Mouse (Mus musculus): Measurements from ENCODE around the gene Rtn4r. TPM values are rescaled to one million over a fixed set of nuclear protein-coding genes. Genes with fewer than 3 reads are reported as not detected.

Gene Rtn4r
- polyA plus RNA-seq, 1 experiment from 2014 or later: 1.1 TPM

DNA sequence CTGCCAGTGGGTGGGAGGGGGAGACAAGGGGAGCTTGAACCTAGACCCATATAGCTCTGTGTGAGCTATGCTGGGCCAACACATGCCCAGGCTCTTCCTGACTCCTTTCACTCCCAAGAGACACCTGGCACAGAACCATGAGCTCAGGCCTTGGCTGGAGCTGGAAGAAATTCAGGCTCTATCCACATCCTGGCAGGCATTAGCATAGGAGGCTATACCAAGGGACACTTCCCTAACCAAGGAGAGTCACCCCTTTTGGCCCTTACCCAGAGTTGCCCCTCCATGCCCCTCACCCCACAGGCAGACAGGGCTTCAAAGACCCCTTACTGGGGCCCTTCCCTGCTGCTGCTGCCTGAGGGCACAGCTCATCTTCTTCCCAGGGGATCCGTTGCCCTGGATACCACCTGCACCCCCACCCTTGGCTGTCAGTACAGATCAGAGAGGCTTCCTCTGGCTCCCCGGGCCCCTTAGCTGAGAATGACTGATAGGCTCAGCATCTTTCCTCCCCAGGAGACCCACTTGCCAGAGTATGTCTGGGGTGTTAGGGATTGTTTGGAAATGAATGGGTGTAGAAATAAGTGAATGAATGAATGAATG is 37.3 kb downstream of the Rtn4r start:
- no peak for ATAC-seq (replicated peaks; ENCODE audit: insufficient number of reproducible peaks, low FRiP score, low TSS enrichment, low read depth)

DNA sequence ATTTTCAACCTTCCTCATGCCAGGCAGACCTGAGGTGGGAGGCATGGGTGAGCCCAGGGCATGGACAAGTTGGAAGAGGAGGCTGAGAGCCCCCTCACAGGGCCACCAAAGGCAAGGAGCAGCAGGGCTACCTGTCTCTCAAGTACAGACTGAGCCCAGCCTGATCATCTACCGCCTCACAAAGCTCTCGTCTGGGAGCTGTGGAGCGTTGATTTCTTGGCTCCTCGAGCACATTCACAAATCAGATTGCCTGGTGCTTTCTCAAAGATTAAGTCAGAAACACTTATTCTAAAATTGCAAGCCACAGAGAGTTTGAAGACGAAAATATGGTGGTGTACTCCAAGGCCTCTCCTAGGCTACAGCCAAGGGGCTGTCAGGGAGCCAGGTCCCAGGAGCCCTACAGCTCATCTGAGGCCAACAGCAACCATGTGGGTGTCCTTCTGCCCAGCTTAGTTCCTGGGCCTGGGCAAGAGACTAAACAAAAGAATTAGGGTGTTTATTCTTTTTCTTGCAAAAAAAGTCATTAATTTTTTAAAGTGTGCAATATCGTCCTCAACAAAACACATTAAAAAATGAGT is 39.3 kb downstream of the Rtn4r start:
- DNase-seq (ENCODE audit: low spot score) (no peak), ATAC-seq (replicated peaks; ENCODE audit: insufficient number of reproducible peaks, low FRiP score, low TSS enrichment, low read depth) (no peak)
- H3K4me1 ChIP-seq (ENCODE audit: control insufficient read depth, insufficient read depth, low read length): no peaks in the 10 kb centered on the region
- no peak overlapping the region for H3K9ac ChIP-seq (replicated peaks; ENCODE audit: low read length)
- H3K4me3 ChIP-seq (ENCODE audit: low read depth, low read length): no peak overlapping the region
- no peak overlapping the region for H3K27ac ChIP-seq (replicated peaks; ENCODE audit: low read depth, low read length)
- H3K27me3 ChIP-seq (ENCODE audit: control insufficient read depth, insufficient read depth, low read length): no peaks in the 10 kb centered on the region
- no peaks in the 10 kb centered on the region for H3K9me3 ChIP-seq (replicated peaks; ENCODE audit: control insufficient read depth, low read length)
- H3K36me3 ChIP-seq (replicated peaks; ENCODE audit: control insufficient read depth, insufficient read depth, low read depth, low read length): no peaks in the 10 kb centered on the region
- H3K4me2 ChIP-seq (ENCODE audit: low read depth, low read length): no peak overlapping the region
- 82% methylated on average over 6 of the region's 6 CpGs for WGBS

More for the DNA sequence above, 37.3 kb downstream of the Rtn4r start:
- Histone ChIP-seq H3K4me1 (ENCODE audit: control insufficient read depth, insufficient read depth, low read length) (no peaks in the 10 kb centered on the region), H3K9me3 (replicated peaks; ENCODE audit: control insufficient read depth, low read length) (no peaks in the 10 kb centered on the region), H3K27ac (replicated peaks; ENCODE audit: low read depth, low read length) (no peak overlapping the region), H3K4me2 (ENCODE audit: low read depth, low read length) (no peak overlapping the region), H3K9ac (replicated peaks; ENCODE audit: low read length) (no peak overlapping the region), H3K36me3 (replicated peaks; ENCODE audit: control insufficient read depth, insufficient read depth, low read depth, low read length) (no peaks in the 10 kb centered on the region), H3K4me3 (ENCODE audit: low read depth, low read length) (no peak overlapping the region), H3K27me3 (ENCODE audit: control insufficient read depth, insufficient read depth, low read length) (no peaks in the 10 kb centered on the region)
- no peak for DNase-seq (ENCODE audit: low spot score)
- 26% methylated on average over 2 of the region's 2 CpGs for WGBS

DNA sequence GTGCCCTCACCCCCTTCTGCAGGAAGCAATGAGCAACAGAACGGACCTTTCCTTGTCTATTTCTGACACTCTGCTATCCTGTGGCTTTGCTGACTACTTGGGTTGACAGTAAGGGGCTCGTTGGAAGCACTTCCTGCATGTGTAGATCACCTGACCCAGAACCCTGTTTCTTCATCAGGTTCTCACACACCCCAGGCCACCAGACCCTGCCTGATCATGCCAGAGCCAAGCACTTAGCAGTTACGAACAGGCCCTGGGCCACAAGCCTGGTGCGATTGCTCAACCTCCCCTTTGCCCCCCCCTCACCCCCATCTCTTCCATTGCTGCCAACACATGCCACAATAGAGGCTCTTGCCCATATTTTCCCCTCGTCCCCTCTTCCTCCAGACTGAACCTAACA is 41.7 kb downstream of the Rtn4r start:
- no peaks in the 10 kb centered on the region for H3K9me3 ChIP-seq (replicated peaks; ENCODE audit: control insufficient read depth, low read length)
- DNase-seq (ENCODE audit: low spot score): no peak

DNA sequence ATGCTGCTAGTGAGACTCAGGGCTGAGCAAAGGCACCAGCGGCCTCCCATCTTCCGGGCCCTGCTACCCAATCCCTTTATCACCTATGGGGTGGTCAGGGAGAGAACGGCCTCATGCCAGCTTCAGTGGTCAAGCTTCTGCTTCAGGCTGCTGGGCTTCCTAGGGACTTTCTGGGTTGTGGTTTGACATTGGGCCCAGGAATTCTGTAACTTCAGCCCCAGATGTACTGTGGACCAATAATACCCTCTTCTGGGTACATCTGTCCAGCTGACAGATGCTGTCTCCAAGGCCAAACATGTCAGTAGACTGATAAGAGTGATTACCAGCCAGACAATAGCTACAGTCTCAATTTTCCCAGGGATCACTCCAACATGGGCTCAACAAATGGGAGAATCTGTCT is 42.3 kb downstream of the Rtn4r start:
- ATAC-seq (replicated peaks; ENCODE audit: insufficient number of reproducible peaks, low FRiP score, low TSS enrichment, low read depth) (no peak), DNase-seq (ENCODE audit: low spot score) (no peak)
- no peaks in the 10 kb centered on the region for H3K36me3 ChIP-seq (replicated peaks; ENCODE audit: control insufficient read depth, insufficient read depth, low read depth, low read length)
- WGBS: 78% methylated on average over 3 of the region's 3 CpGs
- H3K27ac ChIP-seq (replicated peaks; ENCODE audit: low read depth, low read length): no peak overlapping the region
- no peaks in the 10 kb centered on the region for H3K27me3 ChIP-seq (ENCODE audit: control insufficient read depth, insufficient read depth, low read length)
- H3K9ac ChIP-seq (replicated peaks; ENCODE audit: low read length): no peak overlapping the region
- no peak overlapping the region for H3K4me3 ChIP-seq (ENCODE audit: low read depth, low read length)
- H3K4me1 ChIP-seq (ENCODE audit: control insufficient read depth, insufficient read depth, low read length): no peaks in the 10 kb centered on the region
- no peak overlapping the region for H3K4me2 ChIP-seq (ENCODE audit: low read depth, low read length)
- no peaks in the 10 kb centered on the region for H3K9me3 ChIP-seq (replicated peaks; ENCODE audit: control insufficient read depth, low read length)

More for the DNA sequence above, 41.7 kb downstream of the Rtn4r start:
- Histone ChIP-seq H3K27ac (replicated peaks; ENCODE audit: low read depth, low read length) (no peak overlapping the region), H3K9ac (replicated peaks; ENCODE audit: low read length) (no peak overlapping the region), H3K4me3 (ENCODE audit: low read depth, low read length) (no peak overlapping the region), H3K4me2 (ENCODE audit: low read depth, low read length) (no peak overlapping the region), H3K27me3 (ENCODE audit: control insufficient read depth, insufficient read depth, low read length) (no peaks in the 10 kb centered on the region), H3K4me1 (ENCODE audit: control insufficient read depth, insufficient read depth, low read length) (no peaks in the 10 kb centered on the region), H3K36me3 (replicated peaks; ENCODE audit: control insufficient read depth, insufficient read depth, low read depth, low read length) (no peaks in the 10 kb centered on the region)
- ATAC-seq (replicated peaks; ENCODE audit: insufficient number of reproducible peaks, low FRiP score, low TSS enrichment, low read depth): no peak
- 75% methylated on average over 5 of the region's 5 CpGs for WGBS

DNA sequence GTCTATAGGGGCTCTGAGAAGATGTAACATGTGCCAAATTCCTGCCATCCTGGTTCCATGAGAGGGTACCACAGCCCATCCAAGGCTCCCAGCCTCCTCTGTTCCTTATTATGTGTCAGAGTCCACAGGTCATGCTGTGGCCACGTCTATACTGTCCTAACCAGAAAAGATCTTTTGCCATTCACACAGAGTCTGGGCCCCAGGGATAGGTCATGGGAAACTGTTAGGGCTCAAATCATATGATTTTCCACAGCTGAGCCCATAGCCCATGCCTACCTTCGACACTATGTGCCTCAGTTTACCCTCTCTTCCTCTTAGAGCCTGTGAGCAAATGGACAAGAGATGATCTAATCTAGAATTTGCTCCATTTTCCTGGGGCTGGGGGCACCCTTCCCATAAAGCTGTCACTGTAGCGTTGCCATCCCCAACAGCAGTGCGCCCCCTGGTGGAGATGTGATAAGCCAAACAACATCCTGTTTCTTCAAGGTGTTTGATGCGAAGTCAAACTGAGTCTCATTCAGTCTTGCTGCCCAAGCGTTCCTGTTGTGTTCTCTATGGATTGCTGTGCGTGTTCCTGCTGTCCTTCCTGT is 44.9 kb downstream of the Rtn4r start:
- Histone ChIP-seq H3K4me1 (ENCODE audit: control insufficient read depth, insufficient read depth, low read length) (no peaks in the 10 kb centered on the region), H3K4me2 (ENCODE audit: low read depth, low read length) (no peak overlapping the region), H3K27me3 (ENCODE audit: control insufficient read depth, insufficient read depth, low read length) (no peaks in the 10 kb centered on the region), H3K27ac (replicated peaks; ENCODE audit: low read depth, low read length) (no peak overlapping the region), H3K9ac (replicated peaks; ENCODE audit: low read length) (no peak overlapping the region), H3K9me3 (replicated peaks; ENCODE audit: control insufficient read depth, low read length) (no peaks in the 10 kb centered on the region), H3K4me3 (ENCODE audit: low read depth, low read length) (no peak overlapping the region), H3K36me3 (replicated peaks; ENCODE audit: control insufficient read depth, insufficient read depth, low read depth, low read length) (no peaks in the 10 kb centered on the region)
- ATAC-seq (replicated peaks; ENCODE audit: insufficient number of reproducible peaks, low FRiP score, low TSS enrichment, low read depth): no peak
- WGBS: 11% methylated on average over 7 of the region's 7 CpGs
- peak; percentile 89 for DNase-seq (ENCODE audit: low spot score)

DNA sequence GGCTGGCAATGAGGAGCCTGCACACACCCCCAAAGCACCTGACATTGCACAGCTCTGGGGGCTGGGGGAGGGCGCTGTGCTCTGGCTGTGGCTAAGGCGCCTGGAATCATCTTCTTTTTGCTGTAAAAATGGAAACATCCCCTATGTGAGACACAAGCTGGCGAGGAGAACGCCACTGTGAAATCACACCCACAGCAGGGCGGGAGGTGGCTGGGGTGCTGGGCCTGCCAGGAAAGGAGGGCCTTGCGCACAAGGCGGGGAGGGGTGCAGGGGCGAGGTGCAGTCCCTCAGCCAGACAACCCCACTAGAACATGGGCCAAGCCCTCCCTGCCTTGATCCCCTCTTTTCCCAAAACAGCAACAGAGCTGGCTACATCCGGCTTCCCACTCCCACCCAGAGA is 45.8 kb downstream of the Rtn4r start:
- WGBS: 85% methylated on average over 9 of the region's 9 CpGs
- H3K4me1 ChIP-seq (ENCODE audit: control insufficient read depth, insufficient read depth, low read length): no peaks in the 10 kb centered on the region
- no peak for ATAC-seq (replicated peaks; ENCODE audit: insufficient number of reproducible peaks, low FRiP score, low TSS enrichment, low read depth)
- no peak overlapping the region for H3K4me2 ChIP-seq (ENCODE audit: low read depth, low read length)
- no peaks in the 10 kb centered on the region for H3K9me3 ChIP-seq (replicated peaks; ENCODE audit: control insufficient read depth, low read length)
- H3K4me3 ChIP-seq (ENCODE audit: low read depth, low read length): no peak overlapping the region
- no peak overlapping the region for H3K27ac ChIP-seq (replicated peaks; ENCODE audit: low read depth, low read length)
- no peak overlapping the region for H3K9ac ChIP-seq (replicated peaks; ENCODE audit: low read length)
- DNase-seq (ENCODE audit: low spot score): no peak
- no peaks in the 10 kb centered on the region for H3K36me3 ChIP-seq (replicated peaks; ENCODE audit: control insufficient read depth, insufficient read depth, low read depth, low read length)
- H3K27me3 ChIP-seq (ENCODE audit: control insufficient read depth, insufficient read depth, low read length): no peaks in the 10 kb centered on the region

DNA sequence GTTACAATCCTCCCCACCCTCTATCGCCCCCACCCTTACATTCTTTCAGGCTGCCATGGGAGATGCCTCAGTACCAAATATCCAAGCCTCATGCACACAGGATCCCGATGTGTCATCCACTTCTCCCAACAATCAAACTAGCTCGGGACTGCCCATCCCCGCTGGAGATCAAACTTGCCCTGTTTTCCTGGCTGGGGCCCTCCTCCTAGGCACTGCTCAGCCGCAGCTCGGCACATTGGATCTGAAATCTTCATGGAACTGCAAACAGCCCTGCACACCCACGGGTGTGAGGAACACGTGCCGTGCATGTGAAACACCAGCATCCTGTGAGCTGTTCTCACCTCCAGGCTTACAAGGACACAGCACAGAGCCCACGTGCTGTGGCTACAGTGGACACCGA is 46.3 kb downstream of the Rtn4r start:
- no peaks in the 10 kb centered on the region for H3K27me3 ChIP-seq (ENCODE audit: control insufficient read depth, insufficient read depth, low read length)
- H3K4me3 ChIP-seq (ENCODE audit: low read depth, low read length): no peak overlapping the region
- H3K4me2 ChIP-seq (ENCODE audit: low read depth, low read length): no peak overlapping the region
- H3K9me3 ChIP-seq (replicated peaks; ENCODE audit: control insufficient read depth, low read length): no peaks in the 10 kb centered on the region
- no peaks in the 10 kb centered on the region for H3K4me1 ChIP-seq (ENCODE audit: control insufficient read depth, insufficient read depth, low read length)
- no peak overlapping the region for H3K27ac ChIP-seq (replicated peaks; ENCODE audit: low read depth, low read length)
- no peak overlapping the region for H3K9ac ChIP-seq (replicated peaks; ENCODE audit: low read length)
- H3K36me3 ChIP-seq (replicated peaks; ENCODE audit: control insufficient read depth, insufficient read depth, low read depth, low read length): no peaks in the 10 kb centered on the region
- 75% methylated on average over 11 of the region's 11 CpGs for WGBS
- ATAC-seq (replicated peaks; ENCODE audit: insufficient number of reproducible peaks, low FRiP score, low TSS enrichment, low read depth): no peak
- no peak for DNase-seq (ENCODE audit: low spot score)

DNA sequence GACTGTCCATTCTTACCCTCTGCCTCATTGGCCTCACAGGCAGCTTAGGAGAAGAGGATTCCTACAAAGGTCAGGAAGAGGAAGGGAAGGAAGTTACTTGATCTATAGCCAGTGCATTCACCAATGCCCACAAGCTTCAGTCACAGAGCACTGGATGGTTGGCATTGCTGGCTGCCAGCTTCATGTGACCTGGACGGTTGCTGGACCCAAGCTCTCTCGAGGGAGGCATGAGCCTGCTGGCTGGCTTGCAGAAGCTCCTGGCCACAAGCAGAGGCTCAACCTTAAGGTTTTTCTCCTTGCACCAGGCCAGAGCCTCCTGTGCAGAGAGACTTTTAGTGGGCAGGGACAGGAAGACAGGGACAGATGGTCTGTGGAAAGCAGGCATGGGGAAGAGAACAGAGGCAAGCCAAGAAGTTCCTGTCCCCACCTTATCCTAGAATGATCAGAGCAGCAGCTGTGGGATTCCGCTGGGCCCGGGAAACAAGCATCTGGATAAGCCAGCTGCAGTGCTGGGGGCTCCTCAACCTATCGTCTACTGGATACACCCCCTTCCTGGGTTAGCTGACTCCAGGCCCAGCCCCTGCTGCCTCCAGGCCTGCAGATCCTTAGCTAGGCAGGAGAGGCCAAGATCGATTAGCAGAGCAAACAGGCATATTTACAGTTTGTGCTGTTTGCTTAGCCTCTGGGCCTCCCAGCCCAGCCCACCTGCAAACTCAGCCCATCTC is 48.5 kb downstream of the Rtn4r start:
- ATAC-seq (replicated peaks; ENCODE audit: insufficient number of reproducible peaks, low FRiP score, low TSS enrichment, low read depth): no peak
- 49% methylated on average over 6 of the region's 6 CpGs for WGBS
- Histone ChIP-seq H3K27ac (replicated peaks; ENCODE audit: low read depth, low read length) (no peak overlapping the region), H3K4me1 (ENCODE audit: control insufficient read depth, insufficient read depth, low read length) (no peaks in the 10 kb centered on the region), H3K9me3 (replicated peaks; ENCODE audit: control insufficient read depth, low read length) (no peaks in the 10 kb centered on the region), H3K27me3 (ENCODE audit: control insufficient read depth, insufficient read depth, low read length) (no peaks in the 10 kb centered on the region), H3K4me3 (ENCODE audit: low read depth, low read length) (no peak overlapping the region), H3K36me3 (replicated peaks; ENCODE audit: control insufficient read depth, insufficient read depth, low read depth, low read length) (no peaks in the 10 kb centered on the region), H3K9ac (replicated peaks; ENCODE audit: low read length) (no peak overlapping the region; the same call in 1 of the 2 replicates), H3K4me2 (ENCODE audit: low read depth, low read length) (no peak overlapping the region)
- DNase-seq (ENCODE audit: low spot score): no peak

Measured in embryonic facial prominence, embryonic 11.5 days (tissue).